Mouse (Mus musculus) midbrain, embryonic 14.5 days (tissue): ENCODE data around the gene Rdh8. TPM values are rescaled to one million over a fixed set of nuclear protein-coding genes. Genes with fewer than 3 reads are reported as not detected.

Source experiments
- ATAC-seq: fragments of 200-750 bp; cut with Nextera tagmentation; 2 replicates; pipeline ENCODE4 v1.8.0; 2017; ENCODE audit warnings: moderate number of reproducible peaks, moderate library complexity; ENCODE audit not compliant: low FRiP score, low TSS enrichment
- DNase-seq: peaks from one replicate; pipeline ENCODE4 v3.0.0-alpha.2; 2015
- H3K27ac ChIP-seq: fragments of 300-500 bp; sonication (generic); replicated peaks from 2 replicates; pipeline ENCODE4 v1.5.1; 2014; ENCODE audit warnings: mild to moderate bottlenecking, low read depth, low read length, moderate library complexity
- H3K27me3 ChIP-seq: fragments of 300-500 bp; sonication (generic); 2 replicates; pipeline ENCODE4 v1.6.1; 2014; ENCODE audit warnings: low read length, control low read depth, mixed read lengths; ENCODE audit not compliant: control insufficient read depth, insufficient read depth
- H3K36me3 ChIP-seq: fragments of 300-500 bp; sonication (generic); 2 replicates; pipeline ENCODE4 v1.6.1; 2014; ENCODE audit warnings: low read length, control low read depth; ENCODE audit not compliant: control insufficient read depth, insufficient read depth
- H3K4me1 ChIP-seq: fragments of 300-500 bp; sonication (generic); 2 replicates; pipeline ENCODE4 v1.6.1; 2014; ENCODE audit warnings: mild to moderate bottlenecking, antibody characterized with exemption, low read length, control low read depth; ENCODE audit not compliant: control insufficient read depth, insufficient read depth
- H3K4me2 ChIP-seq: fragments of 300-500 bp; sonication (generic); 2 replicates; pipeline ENCODE4 v1.6.1; 2014; ENCODE audit warnings: mild to moderate bottlenecking, low read length, moderate library complexity
- H3K4me3 ChIP-seq: fragments of 300-500 bp; sonication (generic); replicated peaks from 2 replicates; pipeline ENCODE4 v1.5.1; 2014; ENCODE audit warnings: low read depth, low read length
- H3K9ac ChIP-seq: fragments of 300-500 bp; sonication (generic); replicated peaks from 2 replicates; pipeline ENCODE4 v1.6.1; 2014; ENCODE audit warnings: mild to moderate bottlenecking, low read length, moderate library complexity
- H3K9me3 ChIP-seq: fragments of 300-500 bp; sonication (generic); 2 replicates; pipeline ENCODE4 v1.6.1; 2016; ENCODE audit warnings: low read length, control low read depth, mixed read lengths; ENCODE audit not compliant: control insufficient read depth
- WGBS: fragments of 180-500 bp; shearing (Covaris S2); extraction: QIAGEN DNeasy Blood & Tissue Kit; methylation state at CpG from one replicate; pipeline ENCODE4 v1.1.7; 2014; 5-methylcytosine and 5-hydroxymethylcytosine counted together
- polyA plus RNA-seq: library from polyadenylated mRNA; unstranded; fragments of >200 nt; fragmentation: Nextera tagmentation; extraction: Ambion mirVana; gene quantifications from 2 replicates; pipeline ENCODE4 v1.2.1, GENCODE M21; 2014

Rdh8 gene
- not detected in 2 replicates for polyA plus RNA-seq

DNA sequence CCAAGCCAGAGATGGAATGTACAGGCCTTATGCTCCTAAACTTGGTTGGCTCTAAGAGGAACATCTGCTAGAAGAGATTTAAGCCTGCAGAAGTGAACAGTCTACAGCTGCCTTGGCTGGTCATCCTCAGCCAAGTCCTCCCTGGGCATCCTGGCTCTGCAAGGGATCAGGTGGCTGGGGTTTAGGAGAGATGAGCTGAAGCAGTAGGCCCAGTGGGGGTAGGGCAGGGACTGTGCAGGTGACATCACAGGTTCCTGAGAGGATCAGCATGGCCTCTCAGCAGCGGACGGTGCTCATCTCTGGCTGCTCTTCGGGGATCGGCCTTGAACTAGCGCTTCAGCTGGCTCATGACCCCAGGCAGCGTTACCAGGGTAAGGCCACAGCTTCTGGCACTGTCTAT, at the start of gene Rdh8:
TSS of gene Rdh8 (plus strand) at position 268 of the 400 bp plus-strand sequence.
- 91% methylated on average over 6 of the region's 6 CpGs for whole genome bisulfite sequencing
- Histone ChIP-seq H3K27me3 (no peaks in the 10 kb centered on the region), H3K4me1 (peaks cover 6% of the 10 kb centered on the region; the same call in 1 of the 2 replicates), H3K4me2 (no peak within 1 kb of the TSS), H3K9ac (no peak within 1 kb of the TSS), H3K36me3 (no peaks in the 10 kb centered on the region), H3K4me3 (no peak within 1 kb of the TSS), H3K27ac (no peak within 1 kb of the TSS), H3K9me3 (no peaks in the 10 kb centered on the region)
- ATAC-seq (no peak), DNase-seq (no peak)

DNA sequence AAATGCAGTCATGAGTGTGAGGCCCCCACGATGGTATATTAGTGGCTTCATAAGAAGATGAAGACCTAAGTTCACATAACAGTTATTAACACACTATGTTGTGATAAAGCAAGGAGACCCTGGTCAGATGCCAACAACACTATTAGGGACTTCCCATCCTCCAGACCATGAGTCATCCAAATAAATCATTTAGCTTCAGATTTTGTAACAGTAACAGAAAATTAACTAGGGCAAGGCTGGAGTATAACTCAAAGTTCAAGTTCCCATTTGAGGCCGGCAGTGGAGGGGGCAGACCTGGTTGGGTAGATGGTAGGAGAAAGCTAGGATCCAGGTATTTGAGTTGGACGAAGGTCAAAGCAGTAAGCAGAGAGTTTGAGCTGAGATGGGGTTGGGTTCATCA, 37.0 kb upstream of the Rdh8 start:
- no peaks in the 10 kb centered on the region for H3K4me1 ChIP-seq
- no peak for ATAC-seq
- no peak overlapping the region for H3K4me2 ChIP-seq
- no peak overlapping the region for H3K9ac ChIP-seq
- no peaks in the 10 kb centered on the region for H3K27me3 ChIP-seq
- DNase-seq: no peak
- no peaks in the 10 kb centered on the region for H3K9me3 ChIP-seq
- no peaks in the 10 kb centered on the region for H3K36me3 ChIP-seq
- WGBS: 82% methylated on average over 3 of the region's 3 CpGs
- H3K4me3 ChIP-seq: no peak overlapping the region
- no peak overlapping the region for H3K27ac ChIP-seq

DNA sequence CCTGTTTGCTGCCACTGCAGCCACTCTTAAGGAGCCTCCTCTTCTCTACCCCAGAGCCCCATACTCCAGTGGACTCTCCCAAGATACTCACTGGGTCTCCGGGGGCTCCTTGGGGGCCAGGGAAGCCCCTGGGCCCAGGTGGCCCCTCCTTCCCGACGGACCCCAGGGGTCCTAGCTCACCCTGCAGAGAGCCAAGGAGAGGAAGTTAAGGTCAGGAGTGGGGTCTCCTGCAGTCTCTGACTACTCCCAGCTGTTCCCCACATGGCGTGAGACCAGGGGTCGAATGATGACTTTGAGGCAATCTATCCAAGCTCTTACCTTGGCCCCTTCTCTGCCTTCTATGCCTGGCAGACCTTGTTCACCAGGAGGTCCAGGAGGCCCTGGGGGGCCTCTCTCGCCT, 33.2 kb upstream of the Rdh8 start:
- ATAC-seq: no peak
- WGBS: 82% methylated on average over 6 of the region's 6 CpGs
- H3K36me3 ChIP-seq: no peaks in the 10 kb centered on the region
- DNase-seq: no peak
- H3K27me3 ChIP-seq: no peaks in the 10 kb centered on the region
- H3K27ac ChIP-seq: no peak overlapping the region
- no peak overlapping the region for H3K4me2 ChIP-seq
- no peak overlapping the region for H3K4me3 ChIP-seq
- no peak overlapping the region for H3K9ac ChIP-seq
- H3K9me3 ChIP-seq: no peaks in the 10 kb centered on the region
- H3K4me1 ChIP-seq: no peaks in the 10 kb centered on the region

DNA sequence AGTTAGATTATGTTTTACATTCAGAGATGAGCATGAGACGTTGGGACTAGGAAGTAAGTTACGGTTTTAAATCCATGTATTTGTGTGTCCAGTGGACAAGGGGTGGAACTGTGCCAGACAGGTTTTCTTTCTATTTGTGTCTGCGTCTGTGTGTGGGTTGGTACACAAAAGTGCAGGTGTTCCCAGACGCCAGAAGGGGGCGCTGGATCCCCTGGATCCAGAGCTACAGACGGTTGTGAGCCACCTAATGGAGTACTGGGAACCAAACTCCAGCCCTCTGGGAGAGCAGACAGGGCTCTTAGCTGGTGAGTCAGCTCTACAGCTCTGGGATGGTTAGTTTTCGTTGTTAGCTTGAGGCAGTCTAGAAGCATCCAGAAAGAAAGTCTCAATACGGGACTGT, 30.3 kb upstream of the Rdh8 start:
- Histone ChIP-seq H3K9me3 (no peaks in the 10 kb centered on the region), H3K4me2 (no peak overlapping the region), H3K9ac (no peak overlapping the region), H3K4me3 (no peak overlapping the region), H3K27ac (no peak overlapping the region), H3K27me3 (no peaks in the 10 kb centered on the region), H3K36me3 (no peaks in the 10 kb centered on the region), H3K4me1 (no peaks in the 10 kb centered on the region)
- DNase-seq (no peak), ATAC-seq (no peak)
- 77% methylated on average over 8 of the region's 8 CpGs for WGBS

DNA sequence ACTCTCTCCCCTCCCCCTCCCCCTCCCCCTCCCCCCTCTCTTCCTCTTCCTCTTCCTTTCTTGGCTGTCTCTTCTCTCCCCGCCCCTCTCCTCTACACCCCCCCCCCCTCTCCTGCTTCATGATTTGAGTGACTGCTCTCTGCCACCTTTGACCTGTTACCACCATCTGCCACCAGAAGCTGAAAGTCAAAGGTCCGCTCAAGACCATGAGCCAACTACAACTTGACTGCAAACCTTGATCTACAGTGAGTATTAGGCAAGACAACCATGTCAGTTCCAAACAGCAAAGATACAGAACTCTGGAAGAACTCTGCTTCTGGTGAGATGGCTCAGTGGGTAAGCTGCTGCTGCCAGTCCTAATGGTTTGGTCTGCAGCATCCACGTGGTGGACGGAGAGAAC, 28.7 kb upstream of the Rdh8 start:
- WGBS: 81% methylated on average over 3 of the region's 4 CpGs

DNA sequence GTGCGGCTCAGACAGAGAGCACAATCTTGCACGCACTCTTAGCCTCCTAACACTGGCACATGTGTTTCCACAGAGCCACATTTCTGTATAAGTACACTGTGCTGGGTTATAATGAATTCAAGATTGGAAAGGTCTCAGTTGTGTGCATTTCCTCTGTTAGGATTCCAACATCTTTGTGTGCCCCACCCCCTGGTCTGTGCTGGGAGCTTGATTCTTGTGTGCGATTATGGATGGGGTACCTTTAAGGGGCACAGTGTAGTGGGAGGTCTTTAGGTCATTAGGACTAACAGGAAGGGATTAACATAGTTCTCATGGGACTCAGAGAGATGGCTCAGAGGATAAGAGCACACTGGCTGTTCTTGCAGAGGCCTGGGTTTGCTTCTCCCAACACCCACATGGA, 28.0 kb upstream of the Rdh8 start:
- Histone ChIP-seq H3K4me1 (no peaks in the 10 kb centered on the region), H3K9me3 (no peaks in the 10 kb centered on the region), H3K4me2 (no peak overlapping the region), H3K27ac (no peak overlapping the region), H3K36me3 (no peaks in the 10 kb centered on the region), H3K9ac (no peak overlapping the region), H3K4me3 (no peak overlapping the region), H3K27me3 (no peaks in the 10 kb centered on the region)
- DNase-seq (no peak), ATAC-seq (no peak)
- WGBS: 61% methylated on average over 3 of the region's 3 CpGs

More for the DNA sequence above, 28.7 kb upstream of the Rdh8 start:
- Histone ChIP-seq H3K4me3 (no peak overlapping the region), H3K27me3 (no peaks in the 10 kb centered on the region), H3K4me2 (no peak overlapping the region), H3K36me3 (no peaks in the 10 kb centered on the region), H3K9me3 (no peaks in the 10 kb centered on the region), H3K9ac (no peak overlapping the region), H3K27ac (no peak overlapping the region), H3K4me1 (no peaks in the 10 kb centered on the region)
- DNase-seq: no peak
- ATAC-seq: no peak

DNA sequence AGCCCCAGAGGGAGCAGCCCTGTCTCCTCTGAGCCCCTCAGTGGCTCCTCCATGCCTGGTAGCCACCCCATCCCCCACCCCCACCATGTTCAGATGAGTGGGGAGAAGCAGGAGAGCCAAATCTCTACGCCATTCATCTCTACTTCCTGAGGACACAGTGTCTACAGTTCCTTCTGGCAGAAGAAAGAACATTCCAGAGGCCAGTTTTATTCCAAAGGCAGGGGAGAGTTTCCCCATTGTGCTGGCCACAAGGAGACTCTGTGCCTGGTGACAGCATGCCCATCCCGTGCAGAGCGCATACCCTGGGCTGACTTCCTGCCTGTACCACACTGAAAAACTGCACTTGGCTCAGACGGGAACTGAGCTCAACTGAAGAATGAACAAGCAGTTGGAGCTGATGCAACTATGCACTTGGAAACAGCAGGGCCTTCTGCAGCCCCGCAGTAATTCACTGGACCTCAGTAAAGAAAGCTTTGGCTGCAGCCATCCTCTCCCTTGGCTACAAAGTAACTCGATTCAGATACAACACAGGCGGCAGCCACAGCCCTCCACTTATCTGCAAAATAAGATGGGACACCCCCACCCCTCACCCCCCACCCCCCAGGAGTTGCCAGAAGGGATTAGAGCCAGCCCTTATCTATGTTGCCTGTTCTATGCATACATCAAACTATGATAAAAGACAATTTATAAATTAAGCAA, 24.0 kb upstream of the Rdh8 start:
- ATAC-seq (peak; percentile 53; the same call in 1 of the 2 replicates), DNase-seq (peak; percentile 43)
- H3K9me3 ChIP-seq: no peaks in the 10 kb centered on the region
- H3K27ac ChIP-seq: peak overlapping the region; percentile 38; the same call in 1 of the 2 replicates
- no peak overlapping the region for H3K4me3 ChIP-seq
- H3K4me2 ChIP-seq: no peak overlapping the region
- 47% methylated on average over 7 of the region's 7 CpGs for WGBS
- no peaks in the 10 kb centered on the region for H3K36me3 ChIP-seq
- no peaks in the 10 kb centered on the region for H3K4me1 ChIP-seq
- H3K9ac ChIP-seq: no peak overlapping the region
- H3K27me3 ChIP-seq: no peaks in the 10 kb centered on the region

DNA sequence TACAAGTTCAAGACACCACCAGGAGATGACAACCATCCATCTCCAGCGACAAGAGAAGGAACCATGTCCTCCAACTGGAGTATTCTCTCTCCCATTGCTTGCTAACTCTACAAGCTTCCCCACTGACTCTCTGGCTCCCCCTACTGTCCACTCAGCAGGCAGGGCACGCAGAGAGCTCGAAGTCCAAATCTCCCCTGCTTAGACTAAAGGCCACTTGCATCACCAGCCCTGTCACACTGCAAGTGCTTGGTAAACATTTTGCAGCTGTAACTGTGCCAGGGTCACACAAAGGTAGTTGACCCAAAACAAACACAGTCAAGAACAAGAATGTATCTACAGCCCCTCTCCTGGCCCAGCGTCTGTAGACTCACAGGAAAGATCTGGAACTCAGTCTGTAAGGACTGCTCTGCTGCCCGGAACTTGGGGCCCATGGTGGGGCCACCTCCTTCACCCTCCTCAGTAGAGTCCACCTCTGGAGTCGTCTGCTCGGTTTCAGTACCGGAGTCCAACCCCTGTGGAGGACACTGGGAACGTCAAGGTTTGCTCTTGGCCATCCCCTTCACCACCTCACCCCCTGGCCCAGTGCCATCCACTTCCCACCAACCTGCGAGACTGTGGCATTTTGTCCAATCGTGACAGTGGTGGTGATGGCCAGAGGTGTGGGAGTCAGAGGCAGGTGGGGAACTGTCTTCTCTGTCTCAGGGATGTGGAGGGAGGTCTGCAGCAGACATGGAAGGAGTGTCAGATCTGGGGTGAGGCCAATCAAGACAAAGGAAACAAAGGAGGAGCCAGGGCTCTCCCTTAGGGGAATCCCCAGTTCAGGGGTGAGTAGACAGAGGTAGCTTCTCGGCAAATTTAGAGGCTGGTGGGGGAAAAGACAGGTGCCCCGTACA, 13.8 kb upstream of the Rdh8 start:
- ATAC-seq: no peak
- Histone ChIP-seq H3K36me3 (no peaks in the 10 kb centered on the region), H3K27ac (no peak overlapping the region), H3K27me3 (no peaks in the 10 kb centered on the region), H3K9me3 (peaks cover 9% of the 10 kb centered on the region), H3K9ac (no peak overlapping the region), H3K4me3 (no peak overlapping the region), H3K4me1 (no peaks in the 10 kb centered on the region), H3K4me2 (no peak overlapping the region)
- 77% methylated on average over 13 of the region's 13 CpGs for WGBS
- DNase-seq: peak; percentile 34

DNA sequence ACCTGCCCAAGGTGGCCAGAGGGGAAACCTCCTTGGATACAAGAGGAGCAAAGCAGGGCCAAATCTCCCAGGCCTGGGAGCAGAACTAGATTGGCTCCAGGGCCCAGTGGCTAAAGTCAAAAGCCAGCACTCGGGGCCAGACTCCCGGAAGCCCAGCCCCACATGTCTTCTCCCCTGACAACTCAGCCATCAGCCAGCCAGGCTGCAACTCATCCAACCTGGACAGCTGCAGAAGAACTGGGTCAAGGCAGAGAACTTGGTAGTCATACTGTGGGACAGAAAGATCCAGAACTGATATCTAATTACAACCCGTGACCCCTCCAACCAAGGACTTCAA, 13.2 kb upstream of the Rdh8 start:
- Histone ChIP-seq H3K36me3 (no peaks in the 10 kb centered on the region), H3K4me2 (no peak overlapping the region), H3K27ac (no peak overlapping the region), H3K9me3 (peaks cover 9% of the 10 kb centered on the region), H3K9ac (no peak overlapping the region), H3K4me1 (no peaks in the 10 kb centered on the region), H3K4me3 (no peak overlapping the region), H3K27me3 (no peaks in the 10 kb centered on the region)
- ATAC-seq: no peak
- no peak for DNase-seq
- 89% methylated on average over 3 of the region's 3 CpGs for WGBS
